Mouse (Mus musculus) MN1 (cell line): Measurements from ENCODE around the gene Kdm7a.

ENCODE experiments used
- DNase-seq: peaks from one replicate; pipeline ENCODE4 v3.0.0-alpha.2; 2016; ENCODE audit warnings: low spot score

Kdm7a gene

DNA sequence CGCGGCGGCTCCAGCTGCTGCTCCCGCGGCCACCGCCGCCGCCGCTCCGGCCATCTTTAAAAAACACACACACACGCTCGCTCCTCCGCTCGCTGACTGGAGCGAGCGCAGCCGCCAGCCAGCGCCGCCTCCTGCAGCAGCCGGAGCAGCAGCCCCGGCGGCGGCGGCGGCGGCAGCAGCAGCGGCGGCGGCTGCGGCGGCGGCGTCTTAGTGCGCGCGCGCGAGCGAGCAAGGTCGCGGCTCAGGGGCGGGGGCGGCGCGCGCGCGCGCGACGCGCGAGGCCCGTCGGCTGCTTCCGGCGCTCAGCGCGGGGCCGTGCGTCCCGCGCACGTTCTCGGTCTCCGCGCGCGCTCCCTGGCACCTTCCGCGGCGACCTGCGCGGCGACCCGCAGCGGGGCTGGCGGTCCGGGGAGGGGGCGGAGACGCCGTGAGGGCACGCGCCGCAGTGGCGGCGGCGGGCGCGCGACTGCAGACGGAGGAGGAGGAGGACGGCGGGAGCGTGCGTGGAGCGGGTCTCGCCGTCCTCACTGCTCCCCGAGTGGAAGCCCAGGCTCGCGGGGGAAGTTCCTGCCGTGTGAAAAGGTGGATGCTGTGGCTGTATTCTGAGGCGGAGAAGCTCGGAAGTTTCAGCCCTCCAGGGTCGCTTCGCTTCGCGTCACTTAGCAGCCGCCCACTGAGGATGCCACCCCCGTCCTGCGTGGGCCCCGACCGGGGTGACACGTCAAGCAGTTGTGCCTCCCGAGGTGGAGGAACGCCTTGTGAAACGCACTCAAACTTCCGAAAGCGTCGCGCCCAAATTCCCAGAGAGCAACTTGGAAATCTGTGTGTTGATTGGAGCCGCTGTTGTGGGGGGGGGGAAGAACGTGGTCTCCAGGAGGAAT, at the start of gene Kdm7a:
Kdm7a (minus strand) TSS at position 209 of the 881 bp plus-strand sequence.
- peak; percentile 83 for DNase-seq

DNA sequence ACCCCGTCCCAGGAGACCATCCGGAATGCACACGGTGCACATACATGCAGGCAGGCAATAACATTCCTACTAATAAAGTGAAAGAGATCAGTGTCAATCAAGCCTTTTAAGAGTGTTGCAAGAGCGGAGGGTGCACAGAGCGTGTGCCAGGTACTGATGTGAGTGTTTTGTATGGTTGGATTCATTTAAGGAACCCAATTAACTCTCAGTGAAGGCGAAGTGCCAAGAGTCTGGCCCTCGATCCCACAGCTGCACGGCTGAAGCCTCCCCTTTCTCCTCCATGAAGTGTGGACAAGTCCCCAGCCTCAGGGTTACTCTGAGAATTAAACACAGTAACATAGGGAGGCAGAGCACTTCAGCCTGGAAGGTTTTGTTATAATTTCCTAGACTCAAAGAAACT, 48.7 kb upstream of the Kdm7a start:
- no peak for DNase-seq

DNA sequence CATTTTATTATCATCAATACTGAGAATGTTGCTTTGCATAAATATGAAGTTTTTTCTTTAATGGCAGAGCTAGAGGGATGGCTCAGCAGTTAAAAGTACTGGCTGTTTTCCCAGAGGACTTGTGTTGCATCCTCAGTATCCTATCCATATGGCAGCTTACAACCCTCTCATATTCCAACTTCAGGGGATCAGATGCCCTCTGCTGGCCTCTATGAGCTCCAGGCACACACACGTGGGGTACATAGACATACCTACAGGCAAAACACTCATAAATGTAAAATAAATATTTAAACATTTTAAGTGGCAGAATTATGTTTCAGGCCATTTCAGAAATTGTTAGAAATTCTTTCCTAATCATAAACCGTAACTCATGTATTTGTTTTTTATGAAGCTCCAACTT, 43.5 kb upstream of the Kdm7a start:
- DNase-seq, result no peak

DNA sequence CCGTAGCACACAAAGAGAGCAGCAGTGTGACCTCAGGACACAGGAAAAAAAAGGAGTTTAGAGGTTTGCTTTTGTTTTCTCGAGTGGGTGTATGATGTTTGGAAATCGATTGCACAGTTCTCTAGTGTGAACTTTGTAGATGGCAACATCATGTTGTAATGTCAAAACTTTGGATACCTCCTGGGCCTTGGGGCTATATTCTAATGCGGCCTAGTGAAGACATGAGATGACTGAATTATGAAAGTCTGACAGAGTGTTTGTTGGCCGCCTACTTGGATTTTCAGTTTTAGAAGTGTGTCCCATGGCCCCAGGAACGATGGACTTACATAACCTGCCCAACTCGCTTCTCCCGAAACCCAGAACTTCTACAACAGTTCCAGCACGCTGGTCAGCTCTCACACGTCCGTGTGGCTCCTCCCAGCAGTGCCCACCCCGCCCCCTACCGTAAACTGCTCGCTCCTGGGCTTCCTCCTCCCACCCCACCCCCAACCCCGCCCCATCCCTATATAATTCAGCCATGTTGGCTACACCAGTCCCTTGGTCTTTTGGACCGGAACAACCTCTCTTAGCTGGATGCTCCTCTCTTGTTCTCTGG, 42.7 kb upstream of the Kdm7a start:
- DNase-seq, result no peak

DNA sequence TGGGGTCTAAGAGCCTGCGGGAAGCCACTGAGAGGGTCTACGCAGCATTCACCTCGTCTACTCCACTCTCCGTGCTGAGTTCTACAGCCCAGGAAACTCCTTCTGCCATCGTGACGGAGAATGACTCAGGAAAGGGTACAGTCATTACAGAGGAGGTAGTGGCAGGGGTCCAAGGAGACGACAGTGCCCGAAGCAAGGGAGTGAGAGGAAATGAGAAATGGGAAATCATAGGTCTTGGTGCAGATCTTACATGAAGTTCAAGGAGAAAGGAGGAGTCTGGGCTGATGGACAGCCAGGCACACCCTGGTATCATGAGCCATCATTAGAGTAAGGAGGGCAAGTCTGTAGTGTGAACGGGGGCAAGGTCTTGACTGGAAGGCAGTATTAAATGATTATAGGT, 37.5 kb upstream of the Kdm7a start:
- peak; percentile 31 for DNase-seq

DNA sequence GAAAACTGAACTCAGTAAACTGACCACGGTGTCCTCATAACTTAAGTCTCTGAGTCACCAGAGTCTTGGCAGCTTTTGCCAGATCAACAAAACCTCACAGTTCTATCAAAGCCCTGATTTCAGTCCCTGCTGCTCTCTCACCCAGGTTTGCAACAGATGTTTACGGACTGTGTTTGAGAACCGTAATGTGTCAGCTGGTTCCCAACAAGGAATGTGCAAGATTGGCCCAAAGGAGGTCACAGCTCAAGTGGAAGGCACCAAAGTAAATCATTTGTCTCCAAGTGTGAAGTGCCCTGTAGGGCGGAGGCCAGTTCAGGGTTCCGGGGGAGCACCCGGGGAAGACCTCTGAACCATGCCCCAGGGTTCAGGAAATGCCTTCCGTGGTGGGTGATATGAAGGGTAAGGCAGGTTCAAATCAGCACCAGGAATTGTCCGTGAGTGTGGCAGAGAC, 36.9 kb upstream of the Kdm7a start:
- DNase-seq, result peak; percentile 56

DNA sequence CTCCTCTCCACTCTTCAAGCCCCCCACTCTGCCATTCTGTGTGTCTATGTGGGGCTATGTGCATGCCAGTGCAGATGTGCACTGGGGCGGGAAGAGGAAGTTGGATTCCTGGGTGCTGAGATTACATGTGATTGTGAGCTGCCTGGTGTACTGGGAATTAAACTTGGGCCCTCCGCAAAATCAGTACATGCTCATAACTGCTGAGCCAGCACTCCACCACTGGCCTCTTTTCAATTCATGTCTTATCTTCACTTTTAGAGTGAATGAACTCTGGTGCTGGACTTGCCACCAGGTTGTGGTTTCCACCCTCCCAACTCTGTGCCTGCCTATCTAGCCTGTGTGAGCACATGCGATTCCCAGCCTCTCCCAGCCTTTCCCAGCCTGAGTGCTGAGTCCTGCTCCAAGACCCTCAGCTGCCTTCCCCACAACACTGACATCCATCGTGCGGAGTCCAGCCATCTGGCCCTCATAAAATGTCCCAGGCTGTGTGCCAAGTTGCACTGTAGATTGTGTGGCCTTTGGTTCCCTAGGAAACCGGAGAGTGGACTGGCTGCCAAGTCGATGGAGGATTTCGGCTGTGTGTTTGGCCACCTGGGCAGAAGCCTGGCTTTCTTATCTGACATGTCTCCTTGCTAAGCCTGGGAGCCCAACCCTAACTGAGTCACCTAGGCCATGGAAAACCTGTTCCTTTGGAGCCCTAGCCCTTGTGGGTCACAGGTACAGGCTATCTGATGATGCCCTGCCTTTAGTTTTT, 36.3 kb upstream of the Kdm7a start:
- peak; percentile 89 for DNase-seq

DNA sequence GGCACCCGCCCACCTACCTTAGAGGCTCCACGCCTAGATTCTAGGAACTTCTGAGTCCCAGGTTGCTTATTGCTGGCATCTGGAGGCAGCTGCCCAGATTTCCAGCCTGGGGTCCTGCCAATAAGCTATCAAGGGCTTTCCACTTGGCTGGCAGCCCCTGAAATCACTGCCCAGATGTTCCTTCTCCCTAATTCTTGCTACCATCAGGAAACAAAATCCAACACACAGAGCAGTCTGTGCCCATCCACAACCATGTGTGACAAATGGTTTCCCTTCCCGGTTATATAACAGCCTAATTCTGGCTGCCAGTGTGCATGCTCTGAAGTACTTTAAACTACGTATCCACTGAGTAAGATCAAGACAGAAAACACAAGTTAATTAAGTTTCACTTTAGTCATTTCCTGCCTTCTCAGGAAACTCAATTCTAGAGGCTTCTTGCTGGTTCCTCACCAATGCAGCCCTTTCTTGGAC, 34.9 kb upstream of the Kdm7a start:
- peak; percentile 37 for DNase-seq

DNA sequence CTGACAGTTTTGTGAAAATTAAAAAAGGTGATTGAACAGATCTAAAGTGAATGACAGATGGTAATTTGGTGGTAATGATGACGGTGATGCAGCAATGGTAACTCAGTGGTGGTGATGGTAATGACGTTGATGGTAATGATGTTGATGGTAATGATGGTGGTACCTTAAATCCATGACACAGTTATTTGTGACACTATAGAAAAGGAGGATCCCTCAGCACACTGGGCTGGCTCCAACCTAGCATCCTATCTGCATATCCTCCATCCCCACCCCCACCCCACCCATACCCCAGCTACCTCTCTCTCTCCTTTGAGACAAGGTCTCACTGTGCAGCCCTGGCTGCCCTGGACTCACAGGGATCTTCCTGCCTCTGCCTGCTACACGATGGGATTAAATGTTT, 34.4 kb upstream of the Kdm7a start:
- no peak for DNase-seq

DNA sequence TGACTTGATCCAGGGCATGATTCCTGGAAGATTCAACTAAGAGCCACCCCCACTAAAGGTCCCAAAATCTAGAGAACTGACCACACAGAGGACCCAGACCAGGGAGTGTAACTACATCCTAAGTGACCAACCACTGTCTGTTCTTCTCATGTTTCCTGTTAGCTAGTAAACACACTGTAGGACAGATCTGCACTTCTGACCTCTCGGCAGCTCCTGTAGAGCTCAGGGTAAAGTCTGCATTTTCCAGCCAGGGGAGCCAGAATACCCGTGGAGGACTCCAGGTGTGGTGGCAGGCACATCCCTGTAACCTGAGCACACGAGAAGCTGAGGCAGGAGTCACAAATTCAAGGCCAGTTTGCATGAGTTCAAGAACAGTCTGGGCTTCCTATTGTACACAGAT, 31.3 kb upstream of the Kdm7a start:
- no peak for DNase-seq

DNA sequence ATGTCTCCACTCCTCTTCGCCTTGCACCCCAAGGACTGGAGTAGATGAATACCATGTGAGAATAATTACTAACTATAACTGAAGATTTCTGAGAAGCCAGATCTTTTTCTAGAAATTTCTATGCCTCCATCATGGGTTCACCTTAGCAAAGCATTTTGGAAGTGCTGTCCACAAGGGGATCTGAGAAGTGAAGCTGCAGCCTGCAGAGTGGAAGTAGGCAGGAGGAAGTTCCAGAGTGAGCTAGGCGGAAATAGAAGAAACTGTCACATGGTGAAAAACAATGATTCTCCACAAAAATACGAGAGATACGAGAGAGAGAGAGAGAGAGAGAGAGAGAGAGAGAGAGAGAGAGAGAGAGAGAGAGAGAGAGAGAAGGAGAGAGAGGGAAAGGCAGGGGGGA, 26.0 kb upstream of the Kdm7a start:
- no peak for DNase-seq

DNA sequence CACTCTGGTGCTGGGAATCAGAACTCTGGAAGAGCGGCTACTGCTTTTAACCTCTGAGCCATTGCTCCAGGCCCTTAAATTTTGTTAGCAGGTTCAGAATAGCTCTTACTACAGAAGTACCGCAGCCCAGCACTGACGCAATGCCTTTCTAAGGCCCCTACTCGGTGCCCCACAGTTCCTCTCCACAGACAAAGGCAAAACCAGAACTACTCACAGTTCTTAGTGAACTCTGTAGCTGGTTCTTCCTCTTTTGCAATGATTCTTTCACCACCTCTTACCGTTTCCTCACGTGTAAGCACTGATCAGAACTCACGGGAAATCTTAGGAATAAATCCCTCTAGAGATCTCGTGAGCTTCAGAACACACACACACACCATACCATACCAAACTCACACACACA, 24.1 kb upstream of the Kdm7a start:
- DNase-seq, result no peak

DNA sequence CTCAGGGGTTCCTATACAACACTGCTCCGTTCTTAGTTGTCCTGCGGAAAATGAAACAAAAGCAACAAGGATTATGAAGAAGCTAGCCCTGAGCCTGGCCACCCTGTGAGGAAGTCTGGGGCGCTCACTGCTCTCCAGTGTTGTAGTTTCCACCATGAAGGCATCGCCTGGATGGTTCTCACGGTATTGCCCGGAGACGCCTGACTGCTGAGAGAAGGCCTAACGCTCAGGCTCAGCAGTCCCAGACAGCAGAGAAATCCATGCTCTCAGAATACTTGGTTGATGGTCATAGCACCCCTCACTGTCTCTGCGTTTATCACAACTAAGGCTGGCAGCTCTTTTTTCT, 20.0 kb upstream of the Kdm7a start:
- DNase-seq, result peak; percentile 41

DNA sequence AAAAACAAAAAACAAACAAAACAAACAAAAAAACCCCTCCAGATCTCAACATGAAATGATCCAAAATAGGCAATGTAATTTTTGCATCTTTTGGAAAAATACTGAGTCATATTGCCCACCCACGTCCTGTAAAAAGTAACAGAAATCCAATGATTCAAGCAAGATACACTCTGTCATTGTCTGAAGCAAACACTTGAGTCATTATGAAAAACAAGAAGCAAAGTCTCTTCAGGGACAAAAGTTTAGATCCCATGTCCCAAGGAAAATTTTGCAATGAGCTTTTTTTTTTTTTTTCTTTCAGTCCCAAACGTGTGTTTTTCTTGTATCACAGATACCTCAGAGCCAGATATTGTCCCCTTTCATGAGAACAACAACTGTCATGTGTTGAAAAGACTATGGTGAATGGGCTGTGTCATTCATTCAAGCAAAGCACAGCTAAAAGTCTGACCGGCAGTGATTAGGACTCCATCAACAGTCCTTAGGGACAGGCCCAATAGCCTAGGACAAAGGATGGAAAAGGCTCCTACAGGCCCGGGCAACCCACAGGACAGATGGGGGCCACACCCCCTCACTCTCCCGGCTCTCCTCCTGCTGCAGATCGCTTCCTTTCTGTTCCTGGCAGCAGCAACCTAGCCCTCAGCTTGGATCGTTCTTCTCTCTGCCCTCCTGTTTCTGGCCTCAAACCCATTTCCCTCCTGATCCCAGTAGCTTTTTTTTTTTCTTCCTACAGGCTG, 19.5 kb upstream of the Kdm7a start:
- DNase-seq, result peak; percentile 35

DNA sequence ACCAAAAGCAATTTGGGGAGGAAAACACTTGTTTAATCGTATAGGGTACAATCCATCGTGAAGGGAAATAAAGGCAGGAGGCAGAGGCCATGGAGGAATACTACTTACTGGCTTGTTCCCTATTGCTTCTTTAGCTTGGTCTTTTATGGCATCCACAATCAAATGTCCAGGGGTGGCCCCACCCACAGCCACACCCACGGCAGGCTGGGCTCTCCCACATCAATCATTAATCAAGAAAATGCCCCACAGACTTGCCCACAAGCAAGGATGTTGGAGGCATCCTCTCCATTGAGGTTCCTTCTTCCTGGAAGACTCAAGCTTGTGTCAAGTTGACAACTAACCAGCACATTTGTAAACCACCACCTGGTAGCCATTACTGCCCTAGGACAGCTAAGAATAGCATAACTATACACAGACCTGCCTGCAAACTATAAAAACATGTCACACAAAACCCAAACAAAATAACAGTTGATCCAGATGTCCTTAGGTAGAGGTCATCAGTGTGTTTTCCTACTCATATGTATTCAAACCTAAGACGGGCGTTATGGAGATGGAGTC, 16.8 kb upstream of the Kdm7a start:
- no peak for DNase-seq

DNA sequence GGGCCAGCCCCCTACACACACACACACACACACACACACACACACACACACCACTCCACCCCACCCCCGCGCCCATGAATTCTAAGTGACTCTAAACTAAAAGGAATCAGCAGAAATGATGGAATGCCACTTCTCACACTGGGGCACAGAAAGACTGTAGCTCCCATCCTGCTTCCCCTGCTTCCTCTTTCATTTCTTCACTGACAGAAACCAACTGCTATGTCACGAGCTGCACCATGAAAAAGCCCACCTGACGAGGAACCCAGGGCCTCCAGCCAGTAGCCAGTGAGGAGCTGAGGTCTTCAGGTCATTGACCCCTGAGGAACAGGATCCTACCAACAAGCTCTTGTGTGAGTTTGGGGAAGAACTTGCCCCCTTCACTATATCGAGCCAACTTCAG, 15.9 kb upstream of the Kdm7a start:
- DNase-seq, result no peak

DNA sequence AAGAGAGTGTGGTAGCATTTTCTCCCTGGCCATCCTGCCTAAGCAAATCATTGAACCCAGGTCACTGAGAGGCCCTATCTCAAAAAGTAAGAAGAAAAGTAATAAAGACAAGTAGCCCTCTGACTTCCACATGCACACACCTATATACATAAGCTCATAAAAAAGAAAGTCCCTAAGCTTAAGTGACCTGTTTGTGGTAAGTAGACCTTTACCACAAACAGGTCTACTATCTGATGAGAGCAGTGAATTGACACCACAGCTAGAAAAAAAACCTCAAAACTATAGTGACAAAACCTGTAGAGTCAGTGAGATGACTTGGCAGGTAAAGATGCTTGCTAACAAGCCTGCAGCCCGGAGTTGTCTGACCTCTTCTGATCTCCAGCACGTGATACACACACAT, 11.4 kb upstream of the Kdm7a start:
- DNase-seq, result no peak

DNA sequence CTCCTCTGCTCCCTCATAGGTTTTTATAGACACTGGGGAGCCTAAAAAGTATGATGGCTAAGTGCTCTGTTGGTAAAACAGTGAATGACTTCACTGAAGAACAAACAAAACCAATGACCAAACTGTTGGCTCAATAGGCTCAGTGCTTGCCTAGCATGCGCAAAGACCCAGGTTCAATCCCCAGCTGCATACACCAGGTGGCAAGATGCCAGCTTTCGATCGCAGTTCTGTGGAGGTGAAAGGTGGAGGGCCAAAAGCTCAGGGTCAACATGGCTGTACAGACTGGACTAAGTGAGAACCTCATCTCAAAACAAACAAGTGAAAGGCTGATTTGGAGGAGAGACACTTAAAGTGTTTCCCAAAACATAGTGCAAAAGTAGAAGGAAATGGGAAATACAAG, 10.5 kb upstream of the Kdm7a start:
- DNase-seq, result no peak

DNA sequence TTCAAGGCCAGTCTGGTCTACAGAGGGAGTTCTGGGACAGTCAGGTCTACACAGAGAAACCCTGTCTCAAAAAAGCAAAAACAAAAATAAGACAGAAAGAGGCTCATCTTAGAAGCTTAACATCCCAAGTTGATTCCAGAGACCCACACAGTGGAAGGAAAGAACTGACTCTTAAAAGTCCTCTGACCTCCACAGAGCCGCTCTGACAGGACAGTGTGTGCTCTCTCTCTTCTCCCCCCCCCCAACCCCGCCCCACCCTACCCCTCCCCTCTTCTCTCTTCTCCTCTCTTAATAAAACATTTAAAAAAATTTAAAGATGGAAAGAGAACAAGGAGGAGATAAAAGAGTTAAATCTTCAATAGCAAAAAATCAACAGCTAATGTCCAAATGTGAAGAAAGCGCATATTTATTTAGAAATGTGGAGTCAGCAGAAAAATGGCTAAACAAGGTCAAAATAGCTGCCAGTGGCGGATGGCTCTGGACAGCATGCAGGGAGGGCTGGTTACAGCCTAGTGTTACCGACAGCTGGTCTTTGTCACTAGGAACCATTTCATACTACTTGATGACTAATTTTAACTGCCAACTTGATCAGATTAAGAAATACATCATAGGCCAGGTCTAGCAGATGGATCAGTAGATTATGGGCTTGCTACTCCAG, 8.5 kb upstream of the Kdm7a start:
- DNase-seq, result peak; percentile 41

DNA sequence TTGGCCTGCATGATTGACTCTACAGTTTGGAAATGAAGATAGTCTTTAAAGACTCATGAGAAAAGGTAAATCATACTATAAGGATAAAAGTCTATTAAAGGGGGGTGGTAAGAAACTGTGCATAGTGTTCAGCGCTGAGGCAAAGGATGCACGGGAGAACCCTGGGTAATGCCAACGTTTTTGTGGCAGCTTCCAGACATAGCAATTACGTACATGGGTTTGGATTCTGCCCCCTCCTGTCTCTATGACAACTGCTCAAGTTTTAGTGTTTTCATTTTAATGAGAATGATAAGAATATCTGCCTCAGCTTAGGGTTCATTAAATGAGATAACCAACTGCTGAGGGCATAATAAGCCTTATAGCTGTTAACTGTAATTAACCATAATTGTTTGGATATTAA, 3.1 kb upstream of the Kdm7a start:
- DNase-seq, result no peak

DNA sequence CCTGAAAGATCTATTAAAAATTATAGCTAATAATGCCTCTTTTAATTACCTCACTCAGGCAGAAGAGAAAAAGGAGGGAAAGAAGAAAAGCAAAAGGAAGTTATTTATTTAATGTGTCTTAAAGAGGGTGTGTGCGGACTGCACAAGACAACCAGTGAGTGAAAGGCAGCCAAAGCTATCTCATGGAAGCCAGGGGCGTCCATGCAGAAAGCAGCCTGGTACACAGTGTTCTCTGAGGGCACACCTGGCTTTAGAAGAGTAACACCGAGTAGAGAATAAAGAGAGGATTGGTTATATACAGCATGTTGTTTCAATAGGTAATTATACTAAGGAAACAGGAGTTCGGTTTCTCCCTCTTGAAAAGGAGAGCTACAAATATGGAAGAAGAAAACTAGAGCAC, 1.6 kb upstream of the Kdm7a start:
- no peak for DNase-seq
